Mouse (Mus musculus) thymus, postnatal 0 days (tissue): ENCODE results near the gene Calr. TPM values are rescaled to one million over a fixed set of nuclear protein-coding genes. Genes with fewer than 3 reads are reported as not detected.
A peak's percentile ranks its signal among the peaks of the same experiment; 100 is the strongest.

ENCODE experiments used
- DNase-seq: peaks from one replicate; pipeline ENCODE4 v3.0.0-alpha.2; 2015; ENCODE audit warnings: low spot score
- polyA plus RNA-seq: library from polyadenylated mRNA; unstranded; fragments of >200 nt; fragmentation: Nextera tagmentation; extraction: Ambion mirVana; gene quantifications from 2 replicates; pipeline ENCODE4 v1.2.1, GENCODE M21; 2015

The Calr gene
- 383 and 479 TPM in 2 replicates for polyA plus RNA-seq

GRCm38 (mm10) chr8:84846722-84847572, at the start of gene Calr:
Gene Calr (minus strand): TSS chr8:84846934.
- peak; percentile 100 for DNase-seq

GRCm38 (mm10) chr8:84895963-84896362, 49.2 kb upstream of the Calr start:
- DNase-seq: no peak

- DNase-seq: peak; percentile 92
Measured at GRCm38 (mm10) chr8:84893709-84894134, 47.0 kb upstream of the Calr start, which contains the start of gene Gcdh. Gene Gcdh (minus strand): TSS chr8:84893921.

GRCm38 (mm10) chr8:84892993-84893708, 46.4 kb upstream of the Calr start:
- DNase-seq: no peak

GRCm38 (mm10) chr8:84889141-84889540, 42.4 kb upstream of the Calr start:
- no peak for DNase-seq

- no peak for DNase-seq
Measured at GRCm38 (mm10) chr8:84888280-84888679, 41.5 kb upstream of the Calr start.

- DNase-seq: no peak
Measured at GRCm38 (mm10) chr8:84884728-84885127, 38.0 kb upstream of the Calr start.

GRCm38 (mm10) chr8:84878915-84879314, 32.2 kb upstream of the Calr start:
- no peak for DNase-seq

GRCm38 (mm10) chr8:84877297-84878035, 30.7 kb upstream of the Calr start:
- no peak for DNase-seq

GRCm38 (mm10) chr8:84874339-84874738, 27.6 kb upstream of the Calr start:
- no peak for DNase-seq

- DNase-seq: no peak
Measured at GRCm38 (mm10) chr8:84873016-84873415, 26.3 kb upstream of the Calr start.

- DNase-seq: peak; percentile 46
Measured at GRCm38 (mm10) chr8:84872309-84872965, 25.7 kb upstream of the Calr start.

- peak; percentile 84 for DNase-seq
Measured at GRCm38 (mm10) chr8:84871376-84872308, 24.9 kb upstream of the Calr start, which contains the start of gene Syce2. Gene Syce2 (plus strand): TSS chr8:84872111.

GRCm38 (mm10) chr8:84856864-84857441, 10.2 kb upstream of the Calr start, which contains the start of gene Farsa:
Gene Farsa (plus strand): TSS chr8:84856989.
- peak; percentile 91 for DNase-seq

- no peak for DNase-seq
Measured at GRCm38 (mm10) chr8:84856434-84856833, 9.7 kb upstream of the Calr start.

GRCm38 (mm10) chr8:84847684-84848435, 1.1 kb upstream of the Calr start:
- peak; percentile 68 for DNase-seq

- DNase-seq: peak; percentile 9
Measured at GRCm38 (mm10) chr8:84846094-84846721, 526 bp downstream of the Calr start.
